Mouse (Mus musculus) testis, adult 2 months (tissue): Measurements from ENCODE around the gene Thoc7.

Experiments used
- CTCF ChIP-seq: fragments of 200-500 bp; IDR thresholded peaks from 2 replicates; pipeline ENCODE4 v1.5.1; 2012; ENCODE audit warnings: low read depth, mild to moderate bottlenecking, inconsistent platforms, low read length, moderate library complexity; ENCODE audit not compliant: control insufficient read depth, insufficient read depth, insufficient replicate concordance
- POLR2A ChIP-seq: fragments of 200-500 bp; IDR thresholded peaks from 2 replicates; pipeline ENCODE4 v1.6.1; 2012; ENCODE audit warnings: low read depth, mild to moderate bottlenecking, inconsistent platforms, low read length, moderate library complexity; ENCODE audit not compliant: control insufficient read depth

GRCm38 (mm10) chr14:13963527-13963926, 1.9 kb upstream of the Thoc7 start:
- TF ChIP-seq POLR2A (no peak), CTCF (no peak)
